Mouse (Mus musculus) CH12.LX (cell line): ENCODE data around the gene Ank2. TPM values are rescaled to one million over a fixed set of nuclear protein-coding genes. Genes with fewer than 3 reads are reported as not detected.

Source experiments
- DNase-seq: peaks from one replicate; pipeline ENCODE4 v3.0.0-alpha.2; 2013; ENCODE audit errors: extremely low read depth
- H3K27ac ChIP-seq: 2 replicates; pipeline ENCODE4 v1.5.1; 2012; ENCODE audit warnings: low read depth, mild to moderate bottlenecking, control low read depth, moderate library complexity; ENCODE audit not compliant: insufficient read depth
- H3K27me3 ChIP-seq: replicated peaks from 2 replicates; pipeline ENCODE3; 2012; ENCODE audit warnings: inconsistent platforms
- H3K36me3 ChIP-seq, 2 experiments: replicated peaks in 1 of 2; 2 replicates each; pipeline versions ENCODE3 to v1.6.1; 2012; ENCODE audit warnings: inconsistent platforms in 1 of 2, low read length in 1 of 2, mild to moderate bottlenecking in 1 of 2, mixed read lengths in 1 of 2, moderate library complexity in 1 of 2; ENCODE audit not compliant: control insufficient read depth in 1 of 2, insufficient read depth in 1 of 2
- H3K4me1 ChIP-seq, 2 experiments: 2 replicates each; pipeline ENCODE4 v1.6.1; 2012; ENCODE audit warnings: inconsistent platforms in 1 of 2, moderate library complexity in 1 of 2; ENCODE audit not compliant: insufficient read depth in 2 of 2, control insufficient read depth in 1 of 2
- H3K4me2 ChIP-seq: 2 replicates; pipeline ENCODE4 v1.6.1; 2012; ENCODE audit warnings: low read depth, mild to moderate bottlenecking, control low read depth; ENCODE audit not compliant: poor library complexity, insufficient read depth, severe bottlenecking
- H3K4me3 ChIP-seq, 3 experiments: fragments of 150-350 bp in 1 of 3; sonication (generic) in 1 of 3; replicated peaks in 1 of 3; 2 replicates each; pipeline versions ENCODE3 to v1.5.1; 2011 to 2012; ENCODE audit warnings: low read depth in 2 of 3, low read length in 2 of 3, mild to moderate bottlenecking in 2 of 3, moderate library complexity in 2 of 3, control low read depth in 1 of 3, improper control_type of control experiment in 1 of 3, inconsistent platforms in 1 of 3, mixed read lengths in 1 of 3; ENCODE audit not compliant: poor library complexity in 1 of 3
- H3K79me2 ChIP-seq: replicated peaks from 2 replicates; pipeline ENCODE4 v1.6.1; 2012; ENCODE audit warnings: mild to moderate bottlenecking, moderate library complexity; ENCODE audit not compliant: control insufficient read depth, poor library complexity, insufficient read depth, severe bottlenecking; ENCODE audit errors: extremely low read depth
- H3K9ac ChIP-seq: 2 replicates; pipeline ENCODE4 v1.6.1; 2012; ENCODE audit warnings: low read depth, mild to moderate bottlenecking, control low read depth, moderate library complexity; ENCODE audit not compliant: insufficient read depth
- H3K9me3 ChIP-seq: replicated peaks from 2 replicates; pipeline ENCODE3; 2012; ENCODE audit warnings: low read length, inconsistent platforms, mixed read lengths
- CHD1 ChIP-seq: IDR thresholded peaks from 2 replicates; pipeline ENCODE4 v1.6.1; 2012; ENCODE audit warnings: low read depth, low read length, improper control_type of control experiment, inconsistent platforms
- CHD2 ChIP-seq: IDR thresholded peaks from 2 replicates; pipeline ENCODE4 v1.6.1; 2011; ENCODE audit warnings: low read length, improper control_type of control experiment
- CTCF ChIP-seq, 2 experiments: IDR thresholded peaks in 1 of 2; conservative IDR thresholded peaks in 1 of 2; 2 replicates each; pipeline ENCODE4 v1.5.1; 2011 to 2012; ENCODE audit warnings: low read depth in 2 of 2, low read length in 2 of 2, improper control_type of control experiment in 1 of 2, inconsistent platforms in 1 of 2, mild to moderate bottlenecking in 1 of 2, moderate library complexity in 1 of 2
- ELF1 ChIP-seq: IDR thresholded peaks from 2 replicates; pipeline ENCODE4 v1.6.1; 2014; ENCODE audit warnings: low read depth, mild to moderate bottlenecking, inconsistent platforms, low read length, improper control_type of control experiment
- EP300 ChIP-seq: IDR thresholded peaks from 2 replicates; pipeline ENCODE4 v1.6.1; 2011; ENCODE audit warnings: low read length, improper control_type of control experiment
- GABPA ChIP-seq: IDR thresholded peaks from 2 replicates; pipeline ENCODE4 v1.6.1; 2012; ENCODE audit warnings: low read depth, low read length, improper control_type of control experiment, inconsistent platforms; ENCODE audit not compliant: insufficient replicate concordance
- MAFK ChIP-seq: IDR thresholded peaks from 2 replicates; pipeline ENCODE4 v1.6.1; 2011; ENCODE audit warnings: low read length, improper control_type of control experiment; ENCODE audit not compliant: insufficient replicate concordance
- MAX ChIP-seq: IDR thresholded peaks from 2 replicates; pipeline ENCODE4 v1.6.1; 2011; ENCODE audit warnings: low read length, improper control_type of control experiment
- MAZ ChIP-seq: IDR thresholded peaks from 2 replicates; pipeline ENCODE4 v1.6.1; 2012; ENCODE audit warnings: low read depth, mild to moderate bottlenecking, inconsistent platforms, low read length, improper control_type of control experiment, moderate library complexity
- MEF2A ChIP-seq: IDR thresholded peaks from 2 replicates; pipeline ENCODE4 v1.6.1; 2014; ENCODE audit warnings: low read depth, mild to moderate bottlenecking, inconsistent platforms, low read length, improper control_type of control experiment, borderline replicate concordance
- NRF1 ChIP-seq: IDR thresholded peaks from 2 replicates; pipeline ENCODE4 v1.6.1; 2014; ENCODE audit warnings: low read depth, mild to moderate bottlenecking, inconsistent platforms, low read length, improper control_type of control experiment, moderate library complexity
- POLR2AphosphoS2 ChIP-seq: IDR thresholded peaks from 2 replicates; pipeline ENCODE4 v1.6.1; 2011; ENCODE audit warnings: low read depth, low read length, improper control_type of control experiment
- SIN3A ChIP-seq: IDR thresholded peaks from 2 replicates; pipeline ENCODE4 v1.6.1; 2012; ENCODE audit warnings: low read length, improper control_type of control experiment, inconsistent platforms
- TCF12 ChIP-seq: IDR thresholded peaks from 2 replicates; pipeline ENCODE4 v1.6.1; 2014; ENCODE audit warnings: low read depth, mild to moderate bottlenecking, inconsistent platforms, low read length, improper control_type of control experiment
- USF1 ChIP-seq: IDR thresholded peaks from 2 replicates; pipeline ENCODE4 v1.6.1; 2014; ENCODE audit warnings: low read depth, mild to moderate bottlenecking, inconsistent platforms, low read length, improper control_type of control experiment
- ZC3H11A ChIP-seq: IDR thresholded peaks from 2 replicates; pipeline ENCODE4 v1.6.1; 2012; ENCODE audit warnings: low read depth, mild to moderate bottlenecking, inconsistent platforms, low read length, improper control_type of control experiment
- dilution Hi-C: fragments of 300-500 bp; cut with MboI; formaldehyde crosslinking; loops from 2 replicates; pipeline ENCODE4 v1.14.3; 2020; ENCODE audit warnings: low sequenced_read_pairs; ENCODE audit not compliant: extremely low pct_unique_long_range_greater_than_20kb, extremely low pct_ligation_motif_present
- in situ Hi-C: fragments of 300-500 bp; cut with MboI; formaldehyde crosslinking; loops from 3 replicates; pipeline ENCODE4 v1.14.3; 2019; ENCODE audit warnings: low sequenced_read_pairs, low pct_ligation_motif_present, low pct_unique_long_range_greater_than_20kb, mixed read lengths
- polyA plus RNA-seq: library from polyadenylated mRNA; unstranded; fragments of >175 nt; gene quantifications from 2 replicates; pipeline ENCODE4 v1.2.1, GENCODE M21; 2012; ENCODE audit warnings: low read depth; ENCODE audit not compliant: insufficient read length
- total RNA-seq, 2 experiments: library from RNA; depleted of rRNA; stranded (reverse); fragments of 300-350 nt in 1 of 2; fragments of >200 nt in 1 of 2; gene quantifications; 2 replicates each; pipeline ENCODE4 v1.2.3; 2012 to 2014

The Ank2 gene
- total and polyA plus RNA-seq, 3 experiments, result 3.9 to 20.9 (median 12.2) TPM

- H3K4me1 ChIP-seq, result no peaks in the 10 kb centered on the region
- no peaks in the 10 kb centered on the region for H3K36me3 ChIP-seq
- DNase-seq, result no peak
- H3K9me3 ChIP-seq, result no peaks in the 10 kb centered on the region
- no peak overlapping the region for H3K27ac ChIP-seq
- no peak overlapping the region for H3K4me2 ChIP-seq
- dilution Hi-C loops, result no loop called here
- TF ChIP-seq TCF12 (no peak), MAZ (no peak), USF1 (no peak), MEF2A (no peak), EP300 (no peak), MAX (no peak)
- TF ChIP-seq, all 38 proteins: peak for 0
- in situ Hi-C loops, result no loop called here
- Histone ChIP-seq H3K4me3 (no peak overlapping the region), H3K9ac (no peak overlapping the region), H3K27me3 (no peaks in the 10 kb centered on the region), H3K79me2 (no peaks in the 10 kb centered on the region)
Measured at GRCm38 (mm10) chr3:127097745-127098144, 401.4 kb downstream of the Ank2 start.

- no peak overlapping the region for H3K4me3 ChIP-seq
- no peaks in the 10 kb centered on the region for H3K27me3 ChIP-seq
- no peak overlapping the region for H3K4me2 ChIP-seq
- in situ Hi-C loops (no loop called here), dilution Hi-C loops (no loop called here)
- no peak overlapping the region for H3K9ac ChIP-seq
- no peak for DNase-seq
- H3K36me3 ChIP-seq, result no peaks in the 10 kb centered on the region
- H3K9me3 ChIP-seq, result no peaks in the 10 kb centered on the region
- H3K79me2 ChIP-seq, result no peaks in the 10 kb centered on the region
- H3K4me1 ChIP-seq, result no peaks in the 10 kb centered on the region
- H3K27ac ChIP-seq, result no peak overlapping the region
- TF ChIP-seq MAFK (no peak), POLR2AphosphoS2 (no peak), ZC3H11A (no peak), SIN3A (no peak), CHD2 (no peak), NRF1 (no peak), CTCF (conservative IDR thresholded peaks at IDR 0.05 in 1 of 2, IDR thresholded peaks at IDR 0.05 in 1 of 2; ENCODE audit: low read depth in 2 of 2, low read length in 2 of 2) (no peak), TCF12 (no peak), MAX (no peak), GABPA (no peak), MAZ (no peak), CHD1 (no peak), MEF2A (no peak), ELF1 (no peak)
Measured at GRCm38 (mm10) chr3:127097106-127097505, 402.0 kb downstream of the Ank2 start.
